Mouse (Mus musculus) heart, adult 2 months (tissue): Measurements from ENCODE around the gene Cops7b.

Source experiments
- CTCF ChIP-seq: fragments of 200-600 bp; IDR thresholded peaks from 2 replicates; pipeline ENCODE4 v1.8.1; 2022; ENCODE audit warnings: antibody characterized with exemption, mild to moderate bottlenecking, moderate library complexity
- EP300 ChIP-seq: fragments of 200-500 bp; IDR thresholded peaks from 2 replicates; pipeline ENCODE4 v1.6.1; 2011; ENCODE audit warnings: low read depth, low read length, control low read depth; ENCODE audit not compliant: insufficient read depth
- POLR2A ChIP-seq: fragments of 200-500 bp; IDR thresholded peaks from 2 replicates; pipeline ENCODE4 v1.6.1; 2011; ENCODE audit warnings: mild to moderate bottlenecking, low read depth, low read length, control low read depth; ENCODE audit not compliant: insufficient read depth

- TF ChIP-seq POLR2A (no peak), CTCF (no peak), EP300 (no peak)
Observed at GRCm38 (mm10) chr1:86571381-86571780, 11.3 kb upstream of the Cops7b start.
